Mouse (Mus musculus) CD8-positive naive resting alpha-beta T cell, adult 2 months (primary cell): ENCODE measurements at regions not wholly inside any gene's neighbourhood (a gene's known extent, or its start where the extent isn't known, plus 50 kb on each side); places are given as distances from the start of the nearest gene placed in this dataset.

ENCODE experiments used
- DNase-seq, 2 experiments: peaks; one replicate each; pipeline ENCODE4 v3.0.0; 2022; ENCODE audit warnings: low read depth in 2 of 2, low spot score in 2 of 2

DNA sequence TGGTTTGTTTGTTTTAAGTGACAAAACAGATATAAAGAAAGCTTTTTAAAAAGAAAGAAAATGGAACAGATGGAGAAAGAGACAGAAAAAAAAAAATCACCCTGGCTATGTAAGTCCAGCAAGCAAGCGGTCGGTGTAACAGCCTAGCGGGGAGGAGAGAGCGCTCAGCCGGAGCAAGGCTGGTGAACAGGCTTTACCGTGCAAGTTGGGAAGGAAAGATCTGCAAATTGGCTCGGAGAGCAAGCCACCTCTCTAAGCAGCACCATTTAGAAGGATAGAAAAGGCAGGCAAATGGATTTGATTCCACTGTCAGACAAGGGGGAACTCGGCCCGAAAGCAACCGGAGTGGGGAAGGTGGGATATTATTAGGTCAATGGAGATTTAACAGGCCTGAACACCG, 59.9 kb upstream of the Ppp2r5c start:
- DNase-seq = no peak

GRCm38 (mm10) chr12:110387567-110387966, 59.4 kb upstream of the Ppp2r5c start:
- DNase-seq = no peak

DNA sequence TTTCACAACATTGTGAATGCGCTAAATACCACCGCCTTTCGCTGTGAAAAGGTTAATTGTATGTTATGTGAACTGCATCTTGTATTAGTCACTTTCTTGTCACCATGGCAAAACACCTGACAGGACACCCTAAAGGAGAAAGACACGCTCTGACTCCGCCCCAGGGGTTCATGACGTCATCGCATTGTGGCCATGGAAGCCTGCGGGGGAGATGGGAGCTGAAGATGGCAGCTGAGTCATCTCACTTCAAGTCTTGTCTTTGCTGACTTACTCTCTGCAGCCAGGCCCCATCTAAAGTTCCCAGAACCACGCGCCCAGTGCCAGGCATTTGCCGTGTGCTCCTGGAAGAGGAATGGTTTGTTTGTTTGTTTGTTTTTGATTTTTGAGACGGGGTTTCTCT, 57.5 kb upstream of the Ppp2r5c start:
- DNase-seq = no peak

DNA sequence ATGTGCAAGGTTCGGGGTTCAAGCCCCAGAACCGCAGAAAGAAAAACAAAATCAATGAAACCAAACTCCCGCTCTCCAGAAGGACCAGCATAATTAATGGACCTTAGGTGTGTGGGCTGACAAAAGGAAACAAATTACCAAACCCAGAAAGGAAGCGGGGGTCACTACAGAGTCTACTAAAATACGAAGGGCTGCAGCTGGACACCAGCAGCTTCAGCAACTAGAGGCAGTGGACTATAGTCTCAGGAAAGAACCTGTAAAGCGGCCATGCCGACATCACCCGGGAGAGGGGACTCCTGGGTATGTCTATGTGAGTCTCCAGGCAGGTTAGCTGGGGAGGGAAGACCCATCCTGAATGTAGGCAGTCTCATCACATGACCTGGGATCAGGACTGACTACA, 55.5 kb upstream of the Ppp2r5c start:
- no peak for DNase-seq

DNA sequence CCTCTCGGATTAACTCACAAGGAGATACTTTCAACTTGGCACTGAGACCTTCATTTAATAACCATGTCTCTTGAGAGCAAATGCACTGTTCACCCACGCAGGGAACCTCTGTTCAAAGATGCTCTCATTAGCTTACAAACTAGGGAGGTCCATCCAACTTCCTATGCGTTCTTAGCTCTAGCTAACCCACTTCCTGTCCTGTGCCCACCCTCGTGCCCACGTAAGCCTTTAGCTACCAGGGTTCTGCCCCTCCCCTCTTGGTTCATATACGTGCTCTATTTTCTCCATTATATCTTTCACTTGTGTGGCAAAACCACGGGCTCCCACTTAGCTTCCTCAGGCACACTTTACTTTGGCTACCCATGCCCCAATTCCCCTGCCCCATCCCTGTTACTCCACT, 53.4 kb upstream of the Ppp2r5c start:
- no peak for DNase-seq
